Mouse (Mus musculus) central nervous system, embryonic 11.5 days (tissue): ENCODE measurements around the gene Ovol1. TPM values are rescaled to one million over a fixed set of nuclear protein-coding genes. Genes with fewer than 3 reads are reported as not detected.

ENCODE experiments used
- polyA plus RNA-seq: library from polyadenylated mRNA; depleted of rRNA; stranded (reverse); fragments of >200 nt; gene quantifications from 2 replicates; pipeline ENCODE4 v1.2.3, GENCODE M21; 2012; rRNA removed

The Ovol1 gene
- 0.14 and 0.21 TPM in 2 replicates for polyA plus RNA-seq

DNA sequence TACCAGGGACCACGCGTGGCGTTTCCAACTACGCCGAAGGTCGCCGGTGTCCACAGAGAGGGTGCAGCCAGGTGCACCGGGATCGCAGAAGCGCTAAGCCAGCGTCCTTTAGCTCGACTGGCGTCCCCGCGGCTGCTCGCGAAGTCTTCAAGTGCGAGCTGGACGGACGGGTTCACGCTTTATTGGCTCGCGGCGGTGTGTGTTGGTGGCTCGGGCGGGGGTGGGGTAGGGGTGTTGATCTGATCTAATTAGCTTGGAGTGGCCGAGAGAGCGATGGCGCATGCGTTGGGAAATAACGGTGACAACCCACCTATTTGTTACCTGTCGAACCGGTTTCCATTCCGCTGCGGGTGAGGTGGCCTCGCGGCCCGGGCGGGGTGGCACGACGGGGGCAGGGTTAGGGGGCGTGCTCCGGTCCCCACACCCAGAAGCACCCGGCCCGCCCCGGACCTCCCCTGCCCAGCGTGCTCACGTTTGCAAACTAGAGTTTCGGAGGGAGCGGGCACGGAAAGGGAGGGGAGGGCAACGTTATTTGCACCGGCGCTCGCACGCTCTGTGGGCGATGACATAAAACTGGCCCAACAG lies at the start of gene Ovol1:
Gene Ovol1 (minus strand): TSS at position 190 of the 585 bp plus-strand sequence.

DNA sequence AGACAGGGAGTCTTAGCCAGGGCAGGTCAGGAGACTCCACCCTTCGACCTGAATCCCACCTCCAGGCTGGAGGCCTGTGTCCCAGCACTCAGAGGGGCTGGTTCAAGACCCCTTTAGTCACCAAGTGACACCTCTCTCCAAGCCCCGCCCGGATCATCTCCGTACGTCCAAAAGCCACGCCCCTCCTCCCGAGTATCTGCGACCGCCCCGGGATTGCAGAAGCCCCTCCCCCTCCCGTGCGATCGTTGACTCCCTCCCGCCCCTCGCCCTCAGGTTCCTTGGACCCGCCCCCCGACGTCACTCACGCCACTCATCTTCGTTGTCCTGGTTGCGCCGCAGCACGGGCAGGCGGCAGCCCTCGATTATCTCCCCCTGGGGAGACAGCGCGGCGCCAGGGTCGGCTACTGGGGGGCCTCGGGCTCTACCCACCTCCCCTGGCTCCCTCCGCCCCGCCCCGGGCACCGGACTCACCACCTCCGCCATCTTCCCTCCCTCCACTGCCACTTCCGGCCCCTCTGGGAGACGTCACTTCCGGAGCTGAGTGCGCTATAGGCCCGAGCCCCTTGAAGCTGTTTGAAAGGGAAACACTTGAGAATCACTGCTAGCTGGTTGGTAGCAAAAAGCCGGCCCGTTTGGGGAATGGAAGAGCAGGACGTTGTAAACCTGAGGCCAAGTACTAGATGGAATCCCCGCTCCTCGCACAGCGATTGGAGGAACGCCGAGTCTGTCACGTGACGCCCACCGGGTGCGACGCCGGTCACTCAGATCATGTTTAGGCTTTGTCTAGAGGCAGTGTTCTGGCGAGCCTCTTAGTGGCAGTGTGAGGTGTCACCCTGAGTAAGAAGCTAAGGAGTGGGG lies 49.3 kb upstream of the Ovol1 start, which contains the start of gene Kat5:
Gene Kat5 (minus strand): TSS at position 691 of the 858 bp plus-strand sequence.

DNA sequence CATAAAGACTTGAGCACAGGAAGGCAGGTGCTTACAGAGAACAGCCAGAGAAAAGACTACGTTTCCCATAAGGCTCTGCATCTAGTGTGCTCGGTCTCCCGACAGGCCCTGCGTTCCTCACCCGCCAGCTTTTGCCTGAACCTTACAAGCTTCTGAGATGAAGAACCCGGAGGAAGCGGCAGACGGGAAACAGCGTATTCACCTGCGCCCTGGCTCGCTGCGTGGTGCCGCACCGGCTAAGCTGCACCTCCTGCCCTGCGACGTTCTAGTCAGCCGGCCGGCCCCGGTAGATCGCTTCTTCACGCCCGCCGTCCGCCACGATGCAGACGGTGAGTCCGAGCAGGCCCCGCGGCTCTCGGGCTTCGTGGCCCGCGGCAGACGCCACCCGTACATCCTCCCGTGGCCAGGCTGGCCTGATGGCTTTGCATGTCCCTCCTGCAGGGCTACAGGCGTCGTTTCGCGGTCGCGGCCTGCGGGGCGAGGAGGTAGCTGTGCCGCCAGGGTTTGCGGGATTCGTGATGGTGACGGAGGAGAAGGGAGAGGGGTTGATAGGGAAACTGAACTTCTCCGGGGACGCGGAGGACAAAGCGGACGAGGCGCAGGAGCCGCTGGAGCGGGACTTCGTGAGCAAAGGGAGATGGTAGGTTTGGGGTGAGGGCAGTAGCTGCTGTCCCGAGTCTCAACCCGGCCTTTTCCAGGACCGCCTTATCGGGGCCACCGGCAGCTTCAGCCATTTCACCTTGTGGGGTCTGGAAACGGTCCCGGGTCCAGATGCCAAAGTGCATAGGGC lies 41.5 kb upstream of the Ovol1 start, which contains the start of gene Rnaseh2c:
Gene Rnaseh2c (plus strand): TSS at position 122 of the 790 bp plus-strand sequence.

DNA sequence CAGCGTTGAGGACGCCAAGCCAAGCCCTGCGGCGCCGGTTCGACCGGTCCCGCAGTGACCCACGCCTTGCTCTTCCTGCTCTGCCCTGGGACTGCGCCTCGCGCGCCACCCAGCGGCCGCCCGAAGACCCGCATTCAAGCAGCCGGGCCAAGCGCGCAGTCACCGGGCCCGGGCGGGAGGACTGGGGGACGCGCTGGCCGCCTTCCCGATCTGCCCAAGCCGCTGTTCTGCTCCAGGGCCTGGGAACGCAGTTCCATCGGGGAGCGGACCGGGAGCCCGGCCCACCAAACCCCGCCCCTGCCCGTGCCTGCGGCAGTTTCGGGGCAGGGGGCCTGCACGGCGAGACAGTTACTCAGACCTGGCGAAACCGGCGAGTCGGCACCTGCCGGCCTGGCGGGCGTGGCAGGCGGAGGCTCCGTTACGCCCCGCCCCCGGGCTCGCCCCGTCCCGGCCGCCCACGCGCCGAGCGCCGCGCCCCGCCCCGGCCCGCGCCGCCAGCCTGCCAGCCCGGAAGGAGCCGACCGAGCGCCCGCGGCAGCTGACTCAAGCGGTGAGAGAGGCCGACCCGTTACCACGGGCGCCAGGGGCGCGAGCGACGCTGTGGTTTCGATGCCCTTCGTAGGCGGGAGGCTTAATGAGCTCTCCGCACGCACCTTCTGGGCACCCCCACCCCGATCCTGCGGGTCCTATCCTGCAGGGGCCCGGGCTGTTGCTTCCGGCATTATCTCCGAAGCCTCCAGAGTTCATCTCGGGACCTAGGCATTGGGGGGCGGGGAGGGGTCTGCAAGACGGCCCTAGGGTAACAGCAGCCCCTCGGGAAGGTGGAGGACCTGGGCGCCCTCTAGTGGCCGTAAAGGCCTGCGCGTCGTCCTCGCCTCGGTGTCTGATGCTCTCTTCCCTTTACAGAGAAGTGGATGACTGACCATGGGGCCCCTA lies 7.4 kb upstream of the Ovol1 start, which contains the start of gene Ap5b1:
Gene Ap5b1 (plus strand): TSS at position 492 of the 936 bp plus-strand sequence.

DNA sequence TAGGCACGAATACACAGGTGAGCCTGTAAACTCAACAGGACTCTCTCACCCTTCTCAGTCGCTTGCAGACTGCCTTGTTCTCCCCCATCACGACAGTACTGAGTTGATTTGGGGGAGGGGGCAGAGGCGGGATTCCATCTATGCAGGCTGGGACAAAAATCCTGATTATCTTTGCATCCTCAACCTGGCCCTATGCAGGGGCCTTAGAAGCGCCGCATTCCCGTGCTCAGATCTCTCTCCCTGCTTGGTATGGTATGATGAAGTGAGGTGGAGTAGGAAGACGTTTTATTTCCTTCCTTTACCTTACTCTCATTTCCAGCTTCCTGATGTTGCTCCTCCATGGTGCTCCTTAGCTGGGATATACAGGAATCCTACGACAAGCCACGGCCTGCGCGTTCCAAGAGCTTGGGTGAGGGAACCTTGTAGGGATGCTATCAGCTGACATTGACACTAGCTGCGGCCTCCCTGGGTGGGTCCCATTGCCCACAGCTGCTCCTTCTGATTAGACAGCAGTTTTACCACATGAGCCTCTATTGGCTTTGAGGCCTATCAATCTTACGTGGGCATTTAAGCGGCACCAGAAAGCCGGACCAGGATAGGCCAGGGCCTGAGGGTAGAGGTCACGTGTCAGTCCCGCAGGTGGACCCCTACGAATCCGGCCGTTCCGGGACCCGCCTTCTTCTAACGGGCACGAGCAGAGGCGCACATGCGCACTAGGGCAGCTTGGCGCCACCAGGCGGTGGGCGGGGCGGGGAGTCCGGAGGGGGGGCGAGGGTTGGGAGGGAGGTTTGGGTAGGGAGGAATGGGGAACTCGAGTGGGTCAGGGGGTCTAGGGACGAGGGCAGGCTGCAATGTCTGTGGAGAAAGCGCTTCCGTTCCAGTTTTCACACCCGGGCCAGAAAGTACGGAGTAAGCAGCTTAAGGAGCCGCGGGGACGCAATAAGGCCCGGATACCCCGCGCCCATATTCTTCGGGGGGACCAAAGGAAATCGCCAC lies 50.1 kb downstream of the Ovol1 start, which contains the start of gene Snx32:
Gene Snx32 (minus strand): TSS at position 508 of the 996 bp plus-strand sequence.

DNA sequence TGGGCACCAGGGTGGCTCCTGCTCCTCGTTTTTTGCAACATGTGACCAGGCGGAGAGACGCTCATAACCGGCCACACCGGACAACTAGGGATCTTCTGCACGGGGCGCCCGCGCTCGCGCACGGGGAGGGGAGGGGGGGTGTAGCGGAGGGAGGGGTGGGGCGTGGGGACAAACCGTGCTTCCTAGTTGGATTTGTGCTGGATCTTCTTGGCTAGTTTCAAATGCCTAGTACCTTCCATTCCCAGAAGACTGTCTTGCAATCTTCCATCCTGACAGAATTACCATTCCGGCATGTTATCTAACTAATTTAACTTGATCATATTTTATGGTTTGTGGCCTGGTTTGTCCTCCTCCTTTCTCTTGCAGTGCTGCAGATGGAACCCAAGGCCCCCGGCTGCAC lies 56.8 kb downstream of the Ovol1 start, which contains the start of gene 1700020D05Rik:
Gene 1700020D05Rik (minus strand): TSS at position 101 of the 400 bp plus-strand sequence.

Other genes with a start within 250 kb of the Ovol1 start
- not detected in 2 replicates for gene Catsper1, start 224.9 kb downstream of the Ovol1 start, polyA plus RNA-seq
- gene Cst6, start 211.1 kb downstream of the Ovol1 start, polyA plus RNA-seq = 0.28 and 0.50 TPM in 2 replicates
- 60.1 and 61.8 TPM in 2 replicates for gene Eif1ad, start 193.9 kb downstream of the Ovol1 start, polyA plus RNA-seq
- 242 and 255 TPM in 2 replicates for gene Banf1, start 193.5 kb downstream of the Ovol1 start, polyA plus RNA-seq
- 85.1 and 210 TPM in 2 replicates for gene Sart1, start 171.9 kb downstream of the Ovol1 start, polyA plus RNA-seq
- gene Tsga10ip, start 158.1 kb downstream of the Ovol1 start, polyA plus RNA-seq = 0.06 and 0.07 TPM in 2 replicates
- gene Drap1, start 135.7 kb downstream of the Ovol1 start, polyA plus RNA-seq = 236 and 321 TPM in 2 replicates
- gene AI837181, start 135.5 kb downstream of the Ovol1 start, polyA plus RNA-seq = 34.9 and 60.1 TPM in 2 replicates
- 0.02 and 0.04 TPM in 2 replicates for gene Fosl1, start 113.1 kb downstream of the Ovol1 start, polyA plus RNA-seq
- gene Ccdc85b, start 102.8 kb downstream of the Ovol1 start, polyA plus RNA-seq = 7.7 and 12.9 TPM in 2 replicates
- 124 and 130 TPM in 2 replicates for gene Fibp, start 100.0 kb downstream of the Ovol1 start, polyA plus RNA-seq
- gene Ctsw, start 92.1 kb downstream of the Ovol1 start, polyA plus RNA-seq = 0.94 and 1.4 TPM in 2 replicates
- gene Efemp2, start 86.7 kb downstream of the Ovol1 start, polyA plus RNA-seq = 47.9 and 83.7 TPM in 2 replicates
- 38.4 and 39.4 TPM in 2 replicates for gene Mus81, start 72.2 kb downstream of the Ovol1 start, polyA plus RNA-seq
- gene Cfl1, start 70.2 kb downstream of the Ovol1 start, polyA plus RNA-seq = 1,441 and 1,801 TPM in 2 replicates
- 2.5 and 3.1 TPM in 2 replicates for gene 1700020D05Rik, start 56.9 kb downstream of the Ovol1 start, polyA plus RNA-seq
- gene Snx32, start 50.1 kb downstream of the Ovol1 start, polyA plus RNA-seq = 20.7 and 24.6 TPM in 2 replicates
- 1.6 and 2.3 TPM in 2 replicates for gene Ap5b1, start 7.4 kb upstream of the Ovol1 start, polyA plus RNA-seq
- gene Rnaseh2c, start 41.2 kb upstream of the Ovol1 start, polyA plus RNA-seq = 132 and 429 TPM in 2 replicates
- gene Kat5, start 49.6 kb upstream of the Ovol1 start, polyA plus RNA-seq = 106 and 112 TPM in 2 replicates
- 27.4 and 40.6 TPM in 2 replicates for gene Rela, start 76.8 kb upstream of the Ovol1 start, polyA plus RNA-seq
- 35.6 and 40.2 TPM in 2 replicates for gene Sipa1, start 103.1 kb upstream of the Ovol1 start, polyA plus RNA-seq
- 28.3 and 30.6 TPM in 2 replicates for gene Map3k11, start 128.1 kb upstream of the Ovol1 start, polyA plus RNA-seq
- 79.9 and 82.1 TPM in 2 replicates for gene Pcnx3, start 128.3 kb upstream of the Ovol1 start, polyA plus RNA-seq
- 0.05 TPM in 1 of 2 replicates, not detected in the other for gene Kcnk7, start 143.7 kb upstream of the Ovol1 start, polyA plus RNA-seq
- 22.1 and 44.1 TPM in 2 replicates for gene Ehbp1l1, start 165.7 kb upstream of the Ovol1 start, polyA plus RNA-seq
- gene Fam89b, start 169.0 kb upstream of the Ovol1 start, polyA plus RNA-seq = 139 and 148 TPM in 2 replicates
- gene Ltbp3, start 180.3 kb upstream of the Ovol1 start, polyA plus RNA-seq = 25.0 and 41.3 TPM in 2 replicates
- 75.2 and 92.9 TPM in 2 replicates for gene Scyl1, start 210.8 kb upstream of the Ovol1 start, polyA plus RNA-seq